Mouse (Mus musculus): ENCODE results near the gene Esrrb. TPM values are rescaled to one million over a fixed set of nuclear protein-coding genes. Genes with fewer than 3 reads are reported as not detected.

The Esrrb gene
- polyA plus RNA-seq, 1 experiment, result 0.22 TPM

GRCm38 (mm10) chr12:86491500-86491899, 130.6 kb downstream of the Esrrb start:
- no peak overlapping the region for H3K4me3 ChIP-seq (ENCODE audit: low read depth, low read length)
- WGBS, result 58% methylated on average over 3 of the region's 3 CpGs
- H3K4me1 ChIP-seq (ENCODE audit: control insufficient read depth, insufficient read depth, insufficient read length, low read length), result no peaks in the 10 kb centered on the region
- no peaks in the 10 kb centered on the region for H3K27me3 ChIP-seq (ENCODE audit: control insufficient read depth, insufficient read depth, low read length)
- TF ChIP-seq POLR2A (IDR thresholded peaks at IDR 0.05; ENCODE audit: low read depth, low read length) (no peak), CTCF (IDR thresholded peaks at IDR 0.05; ENCODE audit: extremely low read depth, insufficient read length, insufficient replicate concordance, low read depth, low read length) (no peak)
- H3K36me3 ChIP-seq (ENCODE audit: control insufficient read depth, insufficient read depth, low read length), result no peaks in the 10 kb centered on the region
- no peak overlapping the region for H3K27ac ChIP-seq (ENCODE audit: insufficient read depth, low read depth, low read length)

DNA sequence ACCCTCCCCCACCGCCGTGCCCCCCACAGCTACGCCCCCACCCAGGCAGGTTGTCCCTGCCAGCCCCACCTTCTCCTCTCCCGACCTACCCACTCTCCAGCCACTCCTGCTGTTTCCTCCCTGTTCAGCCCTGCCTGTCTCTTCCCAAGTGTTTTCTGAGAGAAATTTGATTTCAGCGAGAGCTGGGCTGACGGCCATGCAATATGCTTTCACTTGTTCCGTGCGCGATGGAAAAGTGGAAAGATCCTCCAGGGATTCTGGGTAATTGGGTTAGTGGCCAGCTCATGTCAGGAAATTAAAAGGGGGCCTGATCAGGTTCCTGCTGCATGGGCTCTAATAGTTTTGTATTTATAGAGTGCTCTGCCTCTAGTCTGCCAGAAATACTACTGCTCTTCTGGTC, 131.9 kb downstream of the Esrrb start:
- no peak overlapping the region for H3K4me3 ChIP-seq (ENCODE audit: low read depth, low read length)
- H3K4me1 ChIP-seq (ENCODE audit: control insufficient read depth, insufficient read depth, insufficient read length, low read length), result no peaks in the 10 kb centered on the region
- TF ChIP-seq CTCF (IDR thresholded peaks at IDR 0.05; ENCODE audit: extremely low read depth, insufficient read length, insufficient replicate concordance, low read depth, low read length), result no peak
- no peak for TF ChIP-seq POLR2A (IDR thresholded peaks at IDR 0.05; ENCODE audit: low read depth, low read length)
- H3K27me3 ChIP-seq (ENCODE audit: control insufficient read depth, insufficient read depth, low read length), result no peaks in the 10 kb centered on the region
- WGBS, result 43% methylated on average over 9 of the region's 9 CpGs
- no peaks in the 10 kb centered on the region for H3K36me3 ChIP-seq (ENCODE audit: control insufficient read depth, insufficient read depth, low read length)
- H3K27ac ChIP-seq (ENCODE audit: insufficient read depth, low read depth, low read length), result no peak overlapping the region

DNA sequence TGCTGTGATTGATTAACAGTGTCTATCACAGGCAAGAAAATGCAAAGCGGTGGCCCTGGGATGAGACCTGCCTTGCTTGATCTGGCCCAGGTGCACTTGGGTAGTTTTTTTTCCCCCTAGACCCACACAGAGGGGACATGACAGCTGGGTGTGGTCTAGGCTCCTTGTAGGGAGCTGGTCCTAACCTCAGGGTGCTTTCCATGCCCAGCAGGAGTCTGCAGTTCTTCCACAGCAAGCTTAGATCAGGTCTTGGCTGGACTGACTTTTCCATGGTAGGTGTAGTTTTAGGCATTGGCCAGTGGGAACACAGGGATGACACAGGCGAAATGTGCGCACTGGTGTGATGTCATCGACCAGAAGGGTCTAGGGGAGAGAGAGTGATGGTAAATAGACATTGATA, 136.2 kb downstream of the Esrrb start:
- Histone ChIP-seq H3K27ac (ENCODE audit: insufficient read depth, low read depth, low read length) (no peak overlapping the region), H3K4me1 (ENCODE audit: control insufficient read depth, insufficient read depth, insufficient read length, low read length) (no peaks in the 10 kb centered on the region), H3K4me3 (ENCODE audit: low read depth, low read length) (no peak overlapping the region), H3K27me3 (ENCODE audit: control insufficient read depth, insufficient read depth, low read length) (no peaks in the 10 kb centered on the region), H3K36me3 (ENCODE audit: control insufficient read depth, insufficient read depth, low read length) (no peaks in the 10 kb centered on the region)
- no peak for TF ChIP-seq CTCF (IDR thresholded peaks at IDR 0.05; ENCODE audit: extremely low read depth, insufficient read length, insufficient replicate concordance, low read depth, low read length)
- TF ChIP-seq POLR2A (IDR thresholded peaks at IDR 0.05; ENCODE audit: low read depth, low read length), result no peak
- 88% methylated on average over 4 of the region's 4 CpGs for WGBS

GRCm38 (mm10) chr12:86498765-86499164, 137.8 kb downstream of the Esrrb start:
- no peaks in the 10 kb centered on the region for H3K4me1 ChIP-seq (ENCODE audit: control insufficient read depth, insufficient read depth, insufficient read length, low read length)
- TF ChIP-seq POLR2A (IDR thresholded peaks at IDR 0.05; ENCODE audit: low read depth, low read length) (no peak), CTCF (IDR thresholded peaks at IDR 0.05; ENCODE audit: extremely low read depth, insufficient read length, insufficient replicate concordance, low read depth, low read length) (no peak)
- WGBS, result 42% methylated on average over 6 of the region's 6 CpGs

DNA sequence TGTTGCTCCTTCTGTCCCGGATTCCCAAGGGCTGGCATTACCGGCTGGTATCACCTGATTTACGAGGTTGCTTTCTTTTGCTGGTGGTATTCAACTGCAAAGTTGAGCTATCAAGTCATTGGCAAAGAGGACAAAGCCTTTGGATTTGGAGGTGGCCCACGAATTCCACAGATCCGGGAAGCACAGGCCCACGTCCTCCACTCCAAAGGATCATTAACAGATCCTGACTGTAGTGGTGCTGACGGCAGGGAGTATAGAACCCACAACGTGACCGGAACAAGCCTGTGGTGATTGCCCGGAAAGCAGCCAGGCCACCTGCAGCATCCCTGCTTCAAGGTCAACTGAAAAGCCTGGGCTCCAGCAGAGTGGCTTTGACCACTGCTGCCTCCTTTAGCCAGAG, 140.8 kb downstream of the Esrrb start:
- H3K36me3 ChIP-seq (ENCODE audit: control insufficient read depth, insufficient read depth, low read length), result no peaks in the 10 kb centered on the region
- WGBS, result 62% methylated on average over 10 of the region's 10 CpGs
- no peaks in the 10 kb centered on the region for H3K27me3 ChIP-seq (ENCODE audit: control insufficient read depth, insufficient read depth, low read length)
- TF ChIP-seq CTCF (IDR thresholded peaks at IDR 0.05; ENCODE audit: extremely low read depth, insufficient read length, insufficient replicate concordance, low read depth, low read length), result no peak
- no peak for TF ChIP-seq POLR2A (IDR thresholded peaks at IDR 0.05; ENCODE audit: low read depth, low read length)
- H3K27ac ChIP-seq (ENCODE audit: insufficient read depth, low read depth, low read length), result no peak overlapping the region
- no peak overlapping the region for H3K4me3 ChIP-seq (ENCODE audit: low read depth, low read length)
- no peaks in the 10 kb centered on the region for H3K4me1 ChIP-seq (ENCODE audit: control insufficient read depth, insufficient read depth, insufficient read length, low read length)

More at GRCm38 (mm10) chr12:86498765-86499164, 137.8 kb downstream of the Esrrb start:
- no peaks in the 10 kb centered on the region for H3K36me3 ChIP-seq (ENCODE audit: control insufficient read depth, insufficient read depth, low read length)
- H3K27me3 ChIP-seq (ENCODE audit: control insufficient read depth, insufficient read depth, low read length), result no peaks in the 10 kb centered on the region
- H3K27ac ChIP-seq (ENCODE audit: insufficient read depth, low read depth, low read length), result no peak overlapping the region
- H3K4me3 ChIP-seq (ENCODE audit: low read depth, low read length), result no peak overlapping the region

- H3K4me3 ChIP-seq (ENCODE audit: low read depth, low read length), result no peak overlapping the region
- no peak overlapping the region for H3K27ac ChIP-seq (ENCODE audit: insufficient read depth, low read depth, low read length)
- H3K36me3 ChIP-seq (ENCODE audit: control insufficient read depth, insufficient read depth, low read length), result no peaks in the 10 kb centered on the region
- WGBS, result 72% methylated on average over 4 of the region's 4 CpGs
- H3K4me1 ChIP-seq (ENCODE audit: control insufficient read depth, insufficient read depth, insufficient read length, low read length), result no peaks in the 10 kb centered on the region
- no peaks in the 10 kb centered on the region for H3K27me3 ChIP-seq (ENCODE audit: control insufficient read depth, insufficient read depth, low read length)
- TF ChIP-seq POLR2A (IDR thresholded peaks at IDR 0.05; ENCODE audit: low read depth, low read length), result no peak
- no peak for TF ChIP-seq CTCF (IDR thresholded peaks at IDR 0.05; ENCODE audit: extremely low read depth, insufficient read length, insufficient replicate concordance, low read depth, low read length)
These were observed 143.0 kb downstream of the Esrrb start for GRCm38 (mm10) chr12:86503921-86504320.

DNA sequence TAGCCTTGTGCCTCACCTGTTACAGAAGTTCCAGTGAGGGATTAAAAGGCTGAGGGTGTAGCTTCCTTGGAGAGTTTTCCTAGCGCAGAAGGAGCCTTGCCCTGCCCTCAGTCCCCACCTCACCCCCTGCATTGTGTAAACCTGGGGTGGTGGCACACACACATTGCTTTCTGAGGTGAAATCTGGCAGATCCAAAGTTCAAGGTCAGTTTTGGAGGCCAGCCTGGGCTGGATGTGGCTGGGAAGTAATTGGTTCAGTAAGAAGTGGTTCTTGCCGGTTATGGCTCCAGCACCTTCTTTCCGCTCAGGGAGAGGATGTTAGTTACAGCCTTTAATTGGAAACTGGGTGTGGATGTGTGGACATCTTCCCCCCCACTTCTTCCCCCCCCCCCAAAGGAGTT, 143.4 kb downstream of the Esrrb start:
- H3K36me3 ChIP-seq (ENCODE audit: control insufficient read depth, insufficient read depth, low read length), result no peaks in the 10 kb centered on the region
- H3K27ac ChIP-seq (ENCODE audit: insufficient read depth, low read depth, low read length), result no peak overlapping the region
- no peaks in the 10 kb centered on the region for H3K27me3 ChIP-seq (ENCODE audit: control insufficient read depth, insufficient read depth, low read length)
- no peaks in the 10 kb centered on the region for H3K4me1 ChIP-seq (ENCODE audit: control insufficient read depth, insufficient read depth, insufficient read length, low read length)
- TF ChIP-seq CTCF (IDR thresholded peaks at IDR 0.05; ENCODE audit: extremely low read depth, insufficient read length, insufficient replicate concordance, low read depth, low read length) (no peak), POLR2A (IDR thresholded peaks at IDR 0.05; ENCODE audit: low read depth, low read length) (no peak)
- 47% methylated on average over 3 of the region's 3 CpGs for WGBS
- H3K4me3 ChIP-seq (ENCODE audit: low read depth, low read length), result no peak overlapping the region

DNA sequence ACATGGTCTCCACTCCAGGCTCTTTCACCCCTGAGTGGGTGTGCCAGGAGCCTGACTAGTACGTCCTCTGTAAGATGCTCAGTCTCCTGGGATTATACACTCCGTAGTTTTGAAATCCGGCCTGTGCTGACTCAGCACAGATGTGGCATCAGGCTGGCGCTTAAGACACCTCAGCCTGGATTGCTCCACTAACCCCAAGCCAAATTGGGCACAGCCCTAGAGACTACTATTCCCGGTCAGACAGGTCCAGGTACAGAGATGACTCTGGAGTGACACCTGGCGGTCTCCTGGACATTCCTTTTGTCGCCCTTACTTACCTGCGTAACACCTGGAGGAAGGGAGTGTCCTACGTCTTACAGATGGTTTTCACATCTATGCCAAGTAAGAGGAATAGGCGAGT, 146.8 kb downstream of the Esrrb start:
- H3K36me3 ChIP-seq (ENCODE audit: control insufficient read depth, insufficient read depth, low read length), result no peaks in the 10 kb centered on the region
- no peak for TF ChIP-seq CTCF (IDR thresholded peaks at IDR 0.05; ENCODE audit: extremely low read depth, insufficient read length, insufficient replicate concordance, low read depth, low read length)
- TF ChIP-seq POLR2A (IDR thresholded peaks at IDR 0.05; ENCODE audit: low read depth, low read length), result no peak

More for the DNA sequence above, 146.8 kb downstream of the Esrrb start:
- Histone ChIP-seq H3K27me3 (ENCODE audit: control insufficient read depth, insufficient read depth, low read length) (no peaks in the 10 kb centered on the region), H3K4me1 (ENCODE audit: control insufficient read depth, insufficient read depth, insufficient read length, low read length) (no peaks in the 10 kb centered on the region), H3K27ac (ENCODE audit: insufficient read depth, low read depth, low read length) (no peak overlapping the region), H3K4me3 (ENCODE audit: low read depth, low read length) (no peak overlapping the region)
- WGBS, result 68% methylated on average over 10 of the region's 10 CpGs

Measured in small intestine, adult 2 months (tissue).